Mouse (Mus musculus): ENCODE data around the gene Tspan13. TPM values are rescaled to one million over a fixed set of nuclear protein-coding genes. Genes with fewer than 3 reads are reported as not detected.

The Tspan13 gene
- 57.3 and 57.5 TPM in 2 replicates for polyA plus RNA-seq (2014; fragmentation: Nextera tagmentation; extraction: Ambion mirVana)

DNA sequence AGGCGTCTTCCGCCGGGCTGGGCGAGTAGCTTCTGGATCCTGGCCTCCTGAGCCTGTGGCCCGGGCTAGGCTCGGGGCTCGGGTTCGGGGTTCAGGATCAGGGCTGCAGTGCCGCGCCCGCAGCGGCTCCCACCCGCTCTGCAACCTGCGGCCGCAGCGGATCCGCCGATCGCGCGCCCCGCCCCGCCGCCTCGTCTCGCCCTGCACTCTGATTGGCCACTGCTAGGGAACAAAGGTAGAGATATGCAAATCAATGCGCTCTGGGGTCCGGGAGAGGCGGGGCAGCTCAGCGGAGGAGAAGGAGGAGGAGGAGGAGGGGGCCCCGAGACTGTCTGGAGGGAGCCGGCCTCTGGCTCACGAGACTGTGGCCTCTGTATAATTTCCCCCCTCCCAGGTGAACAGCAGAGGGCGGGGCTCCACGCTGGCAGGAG, at the start of gene Tspan13:
TSS of gene Tspan13 (minus strand) at position 153 of the 431 bp plus-strand sequence.
- Histone ChIP-seq H3K9me3 (ENCODE audit: control insufficient read depth, low read length) (no peaks in the 10 kb centered on the region), H3K9ac (ENCODE audit: low read depth, low read length) (peak within 1 kb of the TSS; percentile 79), H3K4me2 (ENCODE audit: low read depth, low read length) (peak within 1 kb of the TSS; percentile 97), H3K36me3 (ENCODE audit: control insufficient read depth, insufficient read depth, low read length) (no peaks in the 10 kb centered on the region), H3K27ac (replicated peaks; ENCODE audit: low read depth, low read length) (peak within 1 kb of the TSS; percentile 65), H3K4me3 (ENCODE audit: low read depth, low read length) (peak within 1 kb of the TSS; percentile 82), H3K27me3 (replicated peaks; ENCODE audit: control insufficient read depth, insufficient read depth, low read length) (no peaks in the 10 kb centered on the region), H3K4me1 (ENCODE audit: control insufficient read depth, insufficient read depth, low read length) (no peaks in the 10 kb centered on the region)
- peak; percentile 98 for ATAC-seq (ENCODE audit: low read depth)
- peak; percentile 94 for DNase-seq (ENCODE audit: low spot score)
- 0% methylated on average over 30 of the region's 35 CpGs for WGBS

DNA sequence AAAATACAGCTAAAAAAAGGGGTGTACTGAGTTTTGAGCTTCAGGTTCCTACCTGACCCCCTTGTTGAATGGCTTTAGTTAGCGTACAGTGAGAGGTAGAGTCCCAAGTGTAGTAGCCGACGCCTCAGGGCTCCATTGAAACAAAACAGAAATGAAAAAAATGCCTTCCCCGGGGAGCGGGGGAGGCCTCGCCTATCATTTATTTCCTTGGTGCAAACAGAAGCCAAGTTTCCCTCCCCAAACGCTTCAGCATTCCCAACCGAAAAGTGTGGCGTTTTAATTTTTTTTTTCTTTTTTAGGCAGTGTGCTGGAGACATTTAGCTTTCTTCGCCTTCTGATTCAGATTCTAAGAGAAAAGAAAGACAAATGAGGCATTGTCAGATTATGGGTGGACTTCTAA, 49.7 kb upstream of the Tspan13 start:
- Histone ChIP-seq H3K36me3 (ENCODE audit: control insufficient read depth, insufficient read depth, low read length) (peaks cover 36% of the 10 kb centered on the region), H3K27me3 (replicated peaks; ENCODE audit: control insufficient read depth, insufficient read depth, low read length) (no peaks in the 10 kb centered on the region), H3K4me2 (ENCODE audit: low read depth, low read length) (no peak overlapping the region), H3K9me3 (ENCODE audit: control insufficient read depth, low read length) (no peaks in the 10 kb centered on the region), H3K4me3 (ENCODE audit: low read depth, low read length) (no peak overlapping the region), H3K9ac (ENCODE audit: low read depth, low read length) (no peak overlapping the region), H3K4me1 (ENCODE audit: control insufficient read depth, insufficient read depth, low read length) (no peaks in the 10 kb centered on the region), H3K27ac (replicated peaks; ENCODE audit: low read depth, low read length) (no peak overlapping the region)
- ATAC-seq (ENCODE audit: low read depth) (no peak), DNase-seq (ENCODE audit: low spot score) (no peak)
- 95% methylated on average over 10 of the region's 10 CpGs for WGBS

- peak; percentile 41 for DNase-seq (ENCODE audit: low spot score)
- Histone ChIP-seq H3K27me3 (replicated peaks; ENCODE audit: control insufficient read depth, insufficient read depth, low read length) (no peaks in the 10 kb centered on the region), H3K4me2 (ENCODE audit: low read depth, low read length) (no peak overlapping the region), H3K4me3 (ENCODE audit: low read depth, low read length) (no peak overlapping the region), H3K9me3 (ENCODE audit: control insufficient read depth, low read length) (no peaks in the 10 kb centered on the region), H3K4me1 (ENCODE audit: control insufficient read depth, insufficient read depth, low read length) (no peaks in the 10 kb centered on the region), H3K36me3 (ENCODE audit: control insufficient read depth, insufficient read depth, low read length) (peaks cover 19% of the 10 kb centered on the region), H3K27ac (replicated peaks; ENCODE audit: low read depth, low read length) (no peak overlapping the region), H3K9ac (ENCODE audit: low read depth, low read length) (no peak overlapping the region)
- 67% methylated on average over 6 of the region's 6 CpGs for WGBS
- ATAC-seq (ENCODE audit: low read depth) = peak; percentile 55; the same call in 1 of the 2 replicates
Measured at GRCm38 (mm10) chr12:36089221-36089620, 46.9 kb upstream of the Tspan13 start.

DNA sequence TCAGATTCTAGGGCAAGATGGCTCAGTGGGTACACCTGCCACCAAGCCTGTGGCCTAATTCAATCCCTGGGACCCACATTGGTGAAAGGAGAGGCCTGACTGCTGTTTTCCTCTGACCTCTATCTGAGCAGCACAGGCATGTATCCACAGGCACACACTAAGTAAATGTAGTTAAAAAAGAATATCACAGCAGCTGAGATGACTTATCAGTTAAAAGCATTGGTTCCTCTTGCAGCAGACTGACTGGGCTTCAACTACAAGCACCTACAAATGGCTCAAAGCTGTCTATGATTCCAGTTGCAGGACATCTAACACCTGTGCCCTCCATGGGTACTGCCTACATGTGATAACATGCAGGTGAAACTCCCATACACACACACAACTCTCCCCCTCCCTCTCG, 46.5 kb upstream of the Tspan13 start:
- Histone ChIP-seq H3K27me3 (replicated peaks; ENCODE audit: control insufficient read depth, insufficient read depth, low read length) (no peaks in the 10 kb centered on the region), H3K4me1 (ENCODE audit: control insufficient read depth, insufficient read depth, low read length) (no peaks in the 10 kb centered on the region), H3K27ac (replicated peaks; ENCODE audit: low read depth, low read length) (no peak overlapping the region), H3K4me3 (ENCODE audit: low read depth, low read length) (no peak overlapping the region), H3K36me3 (ENCODE audit: control insufficient read depth, insufficient read depth, low read length) (peaks cover 19% of the 10 kb centered on the region), H3K4me2 (ENCODE audit: low read depth, low read length) (no peak overlapping the region), H3K9ac (ENCODE audit: low read depth, low read length) (no peak overlapping the region), H3K9me3 (ENCODE audit: control insufficient read depth, low read length) (no peaks in the 10 kb centered on the region)
- DNase-seq (ENCODE audit: low spot score) = no peak
- WGBS = 90% methylated on average over 1 of the region's 1 CpGs
- no peak for ATAC-seq (ENCODE audit: low read depth)

- Histone ChIP-seq H3K4me2 (ENCODE audit: low read depth, low read length) (no peak overlapping the region), H3K27ac (replicated peaks; ENCODE audit: low read depth, low read length) (no peak overlapping the region), H3K27me3 (replicated peaks; ENCODE audit: control insufficient read depth, insufficient read depth, low read length) (no peaks in the 10 kb centered on the region), H3K9me3 (ENCODE audit: control insufficient read depth, low read length) (no peaks in the 10 kb centered on the region), H3K36me3 (ENCODE audit: control insufficient read depth, insufficient read depth, low read length) (no peaks in the 10 kb centered on the region), H3K9ac (ENCODE audit: low read depth, low read length) (no peak overlapping the region), H3K4me1 (ENCODE audit: control insufficient read depth, insufficient read depth, low read length) (no peaks in the 10 kb centered on the region), H3K4me3 (ENCODE audit: low read depth, low read length) (no peak overlapping the region)
- 90% methylated on average over 2 of the region's 2 CpGs for WGBS
- ATAC-seq (ENCODE audit: low read depth) (no peak), DNase-seq (ENCODE audit: low spot score) (no peak)
Measured at GRCm38 (mm10) chr12:36085380-36085779, 43.1 kb upstream of the Tspan13 start.

DNA sequence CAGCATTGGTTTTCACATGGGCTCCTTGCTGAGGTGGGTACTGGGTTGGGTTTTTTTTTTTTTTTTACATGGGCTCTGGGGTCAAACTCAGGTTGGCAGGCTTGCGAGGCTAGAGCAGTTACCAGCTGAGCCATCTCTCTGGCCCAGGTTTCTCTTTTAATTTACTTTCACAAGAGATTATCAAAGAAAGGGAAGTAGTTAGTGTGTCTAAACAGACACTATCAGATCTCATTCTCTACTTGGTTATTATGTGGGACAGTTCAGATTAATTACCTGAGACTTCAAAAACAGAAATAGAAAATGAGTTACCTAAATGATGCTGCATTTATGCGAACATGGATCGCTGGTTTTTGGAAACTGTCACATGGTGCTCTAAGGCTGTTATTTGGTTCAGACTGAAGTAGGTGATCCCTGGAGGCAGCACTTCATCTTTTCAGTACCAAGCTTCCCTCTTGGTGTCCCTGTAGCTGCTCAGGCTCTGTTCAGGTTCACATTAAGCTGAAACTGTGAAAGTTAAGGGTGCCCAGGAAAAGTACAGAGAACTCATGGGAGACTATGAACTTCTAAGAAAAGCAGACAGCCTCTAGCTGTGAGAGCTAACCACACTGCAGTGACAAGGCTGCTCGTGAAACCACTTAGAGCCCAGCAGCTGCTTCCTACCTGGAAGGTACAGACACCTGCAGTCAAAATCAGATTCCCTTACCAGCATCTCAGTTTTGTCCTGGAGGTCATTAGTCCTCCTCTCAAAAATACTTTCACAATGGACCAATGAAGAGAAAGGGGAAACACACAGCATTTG, 36.0 kb upstream of the Tspan13 start:
- Histone ChIP-seq H3K4me3 (ENCODE audit: low read depth, low read length) (no peak overlapping the region), H3K9me3 (ENCODE audit: control insufficient read depth, low read length) (no peaks in the 10 kb centered on the region), H3K27ac (replicated peaks; ENCODE audit: low read depth, low read length) (no peak overlapping the region), H3K9ac (ENCODE audit: low read depth, low read length) (no peak overlapping the region), H3K4me2 (ENCODE audit: low read depth, low read length) (no peak overlapping the region), H3K4me1 (ENCODE audit: control insufficient read depth, insufficient read depth, low read length) (no peaks in the 10 kb centered on the region), H3K36me3 (ENCODE audit: control insufficient read depth, insufficient read depth, low read length) (no peaks in the 10 kb centered on the region), H3K27me3 (replicated peaks; ENCODE audit: control insufficient read depth, insufficient read depth, low read length) (no peaks in the 10 kb centered on the region)
- DNase-seq (ENCODE audit: low spot score) = no peak
- 61% methylated on average over 4 of the region's 4 CpGs for WGBS
- no peak for ATAC-seq (ENCODE audit: low read depth)

GRCm38 (mm10) chr12:36072860-36073259, 30.6 kb upstream of the Tspan13 start:
- H3K27me3 ChIP-seq (replicated peaks; ENCODE audit: control insufficient read depth, insufficient read depth, low read length) = no peaks in the 10 kb centered on the region
- H3K27ac ChIP-seq (replicated peaks; ENCODE audit: low read depth, low read length) = no peak overlapping the region
- H3K4me2 ChIP-seq (ENCODE audit: low read depth, low read length) = no peak overlapping the region
- ATAC-seq (ENCODE audit: low read depth) (no peak), DNase-seq (ENCODE audit: low spot score) (no peak)
- no peak overlapping the region for H3K9ac ChIP-seq (ENCODE audit: low read depth, low read length)
- no peak overlapping the region for H3K4me3 ChIP-seq (ENCODE audit: low read depth, low read length)
- WGBS = 41% methylated on average over 5 of the region's 5 CpGs
- no peaks in the 10 kb centered on the region for H3K36me3 ChIP-seq (ENCODE audit: control insufficient read depth, insufficient read depth, low read length)
- H3K4me1 ChIP-seq (ENCODE audit: control insufficient read depth, insufficient read depth, low read length) = no peaks in the 10 kb centered on the region
- no peaks in the 10 kb centered on the region for H3K9me3 ChIP-seq (ENCODE audit: control insufficient read depth, low read length)

- Histone ChIP-seq H3K27me3 (replicated peaks; ENCODE audit: control insufficient read depth, insufficient read depth, low read length) (no peaks in the 10 kb centered on the region), H3K36me3 (ENCODE audit: control insufficient read depth, insufficient read depth, low read length) (no peaks in the 10 kb centered on the region), H3K4me1 (ENCODE audit: control insufficient read depth, insufficient read depth, low read length) (no peaks in the 10 kb centered on the region), H3K27ac (replicated peaks; ENCODE audit: low read depth, low read length) (no peak overlapping the region), H3K4me2 (ENCODE audit: low read depth, low read length) (no peak overlapping the region), H3K9ac (ENCODE audit: low read depth, low read length) (no peak overlapping the region), H3K4me3 (ENCODE audit: low read depth, low read length) (no peak overlapping the region), H3K9me3 (ENCODE audit: control insufficient read depth, low read length) (no peaks in the 10 kb centered on the region)
- 88% methylated on average over 4 of the region's 4 CpGs for WGBS
- ATAC-seq (ENCODE audit: low read depth) = no peak
- no peak for DNase-seq (ENCODE audit: low spot score)
Measured at GRCm38 (mm10) chr12:36070231-36070630, 27.9 kb upstream of the Tspan13 start.

DNA sequence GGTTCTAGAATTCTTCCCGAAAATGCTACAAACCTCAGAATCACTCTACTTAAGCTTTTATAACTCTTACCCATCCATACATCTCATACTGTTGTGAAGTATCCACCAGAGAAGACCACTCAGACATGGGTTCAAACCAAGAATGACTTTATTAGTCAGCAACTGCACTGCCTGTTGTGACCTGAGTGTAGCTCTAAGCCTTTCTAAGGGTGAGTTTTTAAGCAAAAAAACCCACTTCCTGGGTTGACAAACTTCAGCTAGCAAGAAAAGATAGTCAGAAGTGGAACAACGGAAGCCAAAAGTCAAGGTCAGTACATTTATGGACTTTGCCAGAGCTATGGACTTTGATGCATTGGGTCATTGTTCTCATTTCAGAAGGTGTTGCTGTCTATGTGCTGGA, 25.2 kb upstream of the Tspan13 start:
- 93% methylated on average over 2 of the region's 2 CpGs for WGBS
- Histone ChIP-seq H3K4me2 (ENCODE audit: low read depth, low read length) (no peak overlapping the region), H3K27ac (replicated peaks; ENCODE audit: low read depth, low read length) (no peak overlapping the region), H3K36me3 (ENCODE audit: control insufficient read depth, insufficient read depth, low read length) (no peaks in the 10 kb centered on the region), H3K9me3 (ENCODE audit: control insufficient read depth, low read length) (peaks cover 5% of the 10 kb centered on the region; the same call in 1 of the 2 replicates), H3K9ac (ENCODE audit: low read depth, low read length) (no peak overlapping the region), H3K4me1 (ENCODE audit: control insufficient read depth, insufficient read depth, low read length) (no peaks in the 10 kb centered on the region), H3K4me3 (ENCODE audit: low read depth, low read length) (no peak overlapping the region), H3K27me3 (replicated peaks; ENCODE audit: control insufficient read depth, insufficient read depth, low read length) (no peaks in the 10 kb centered on the region)
- DNase-seq (ENCODE audit: low spot score) = no peak
- no peak for ATAC-seq (ENCODE audit: low read depth)
